Mouse (Mus musculus): ENCODE results near the gene Upf2. TPM values are rescaled to one million over a fixed set of nuclear protein-coding genes. Genes with fewer than 3 reads are reported as not detected.

Upf2 gene
- total RNA-seq, 1 experiment from 2014 or later: 22.8 TPM

DNA sequence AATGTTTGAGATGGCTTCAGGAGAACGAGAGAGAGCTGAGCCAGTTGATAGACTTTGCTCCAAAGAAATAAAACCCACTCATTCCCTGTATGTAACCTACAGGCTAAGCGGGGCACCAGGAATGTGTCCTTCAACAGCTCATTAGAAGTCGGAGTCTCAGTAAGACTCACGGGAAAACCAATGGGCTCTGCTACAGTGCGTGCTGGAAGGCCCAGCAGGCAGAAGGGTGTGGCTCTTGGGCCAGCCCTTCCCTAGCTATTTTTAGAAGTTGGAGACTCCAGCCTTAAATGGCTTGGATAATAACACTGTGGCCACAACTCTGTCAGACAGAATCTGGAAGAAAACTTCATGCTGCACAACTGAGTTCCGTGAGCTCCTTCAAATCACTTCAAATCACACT is 147.7 kb downstream of the Upf2 start:
- no peak for ATAC-seq (replicated peaks; ENCODE audit: insufficient number of reproducible peaks, low FRiP score, low TSS enrichment, poor library complexity, severe bottlenecking)

- ATAC-seq (replicated peaks; ENCODE audit: insufficient number of reproducible peaks, low FRiP score, low TSS enrichment, poor library complexity, severe bottlenecking): no peak
These were observed 148.2 kb downstream of the Upf2 start for GRCm38 (mm10) chr2:6099443-6099842.

DNA sequence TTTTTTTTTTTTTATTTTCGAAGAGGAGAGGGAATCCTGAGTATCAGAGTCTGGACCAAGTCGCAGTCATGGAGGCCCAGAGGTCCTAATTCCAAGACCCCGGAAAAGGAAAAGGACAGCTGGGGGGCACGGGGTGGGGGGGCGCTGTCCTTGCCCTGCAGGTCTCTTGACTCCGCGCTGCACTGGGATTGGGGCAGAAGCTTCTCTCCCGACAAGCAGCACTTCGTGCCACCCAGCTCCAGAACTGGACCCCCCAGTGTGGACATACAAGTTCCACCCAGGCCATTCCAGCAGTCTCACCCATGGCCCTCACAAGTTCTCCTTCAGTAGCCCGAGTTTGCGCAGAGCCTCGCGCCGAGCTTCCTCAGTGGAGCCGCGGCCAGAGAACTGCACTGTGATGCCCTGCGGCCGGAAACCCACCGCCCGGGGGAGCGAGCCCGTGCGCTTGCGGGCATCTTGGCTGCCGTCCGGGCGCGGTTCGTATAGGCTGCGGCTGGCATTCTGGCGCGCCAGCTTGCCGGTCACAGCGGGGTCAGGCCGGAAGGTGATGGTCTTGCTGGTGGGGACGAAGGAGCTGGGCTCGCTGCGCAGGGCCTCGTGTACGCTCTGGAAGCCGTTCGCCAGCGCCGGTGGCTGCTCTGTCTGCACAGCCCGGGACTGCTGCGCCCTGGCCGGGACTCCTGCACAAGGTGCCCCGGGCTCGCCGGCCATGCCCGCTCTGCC is 148.9 kb downstream of the Upf2 start:
- no peak for ATAC-seq (replicated peaks; ENCODE audit: insufficient number of reproducible peaks, low FRiP score, low TSS enrichment, poor library complexity, severe bottlenecking)

DNA sequence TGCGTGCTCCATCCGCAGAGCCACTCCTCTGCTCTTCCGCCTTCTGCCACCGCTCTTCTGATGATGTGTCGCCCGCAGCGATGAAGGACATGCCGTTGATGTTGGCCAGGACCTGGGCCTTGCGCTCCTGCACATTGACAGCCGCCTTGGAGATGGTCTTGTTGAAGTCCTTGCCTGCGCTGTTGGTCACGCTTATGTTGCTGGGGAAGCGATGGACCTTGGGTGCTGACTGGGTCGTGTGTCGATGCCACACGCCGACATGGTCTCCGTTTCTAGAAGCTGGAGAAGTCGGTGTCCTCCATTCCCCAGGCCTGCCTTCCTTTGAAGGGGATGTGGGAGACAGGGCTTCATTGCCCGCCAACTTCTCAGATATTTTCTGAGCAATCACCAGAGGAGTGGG is 149.5 kb downstream of the Upf2 start:
- no peak for ATAC-seq (replicated peaks; ENCODE audit: insufficient number of reproducible peaks, low FRiP score, low TSS enrichment, poor library complexity, severe bottlenecking)

GRCm38 (mm10) chr2:6105437-6105836 is 154.2 kb downstream of the Upf2 start:
- no peak for ATAC-seq (replicated peaks; ENCODE audit: insufficient number of reproducible peaks, low FRiP score, low TSS enrichment, poor library complexity, severe bottlenecking)

Other genes with a start within 250 kb of the Upf2 start
- 24.0 to 36.7 TPM (median 29.4 TPM) in 3 replicates for gene Camk1d, start 237.0 kb upstream of the Upf2 start, total RNA-seq (2017)
- 12.9 to 17.9 TPM (median 14.7 TPM) in 3 replicates for gene Nudt5, start 106.5 kb upstream of the Upf2 start, total RNA-seq (2017)
- gene Cdc123, start 106.3 kb upstream of the Upf2 start, total RNA-seq (2017): 68.7 to 107 TPM (median 85.6 TPM) in 3 replicates
- not detected in 3 replicates for gene Gm13199, start 88.5 kb upstream of the Upf2 start, total RNA-seq (2017)
- 19.5 to 23.4 TPM (median 20.7 TPM) in 3 replicates for gene Sec61a2, start 56.0 kb upstream of the Upf2 start, total RNA-seq (2017)
- gene Dhtkd1, start 8.7 kb upstream of the Upf2 start, total RNA-seq (2017): not detected in 3 replicates
- gene Proser2, start 178.7 kb downstream of the Upf2 start, total RNA-seq (2017): 0.29 TPM in 1 of 3 replicates, not detected in the others